Mouse (Mus musculus): ENCODE results near the gene Evc2.

The Evc2 gene

GRCm38 (mm10) chr5:37365751-37366150, 27.5 kb downstream of the Evc2 start:
- DNase-seq (ENCODE audit: low read depth, low spot score), result no peak

DNA sequence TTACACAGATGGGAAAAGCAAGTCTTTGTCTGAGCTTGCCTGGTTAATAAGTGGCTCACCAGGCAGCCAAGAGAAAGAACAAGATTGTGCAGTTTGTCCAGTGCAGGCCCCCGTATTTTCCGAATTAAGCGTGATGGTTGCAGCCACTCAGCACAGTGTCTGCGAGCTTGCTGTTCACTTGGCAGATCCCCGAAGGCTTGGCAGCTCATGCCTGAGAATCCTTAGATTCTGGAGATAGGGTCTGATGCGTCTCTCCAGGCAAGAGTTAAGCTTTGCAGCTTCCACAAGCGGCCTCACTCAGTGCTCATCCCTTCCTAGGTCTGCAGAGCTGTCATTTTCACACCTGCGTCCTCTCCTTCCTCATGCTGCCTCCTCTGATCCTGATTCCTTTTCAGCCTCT, 30.5 kb downstream of the Evc2 start:
- DNase-seq (ENCODE audit: low read depth, low spot score), result no peak

DNA sequence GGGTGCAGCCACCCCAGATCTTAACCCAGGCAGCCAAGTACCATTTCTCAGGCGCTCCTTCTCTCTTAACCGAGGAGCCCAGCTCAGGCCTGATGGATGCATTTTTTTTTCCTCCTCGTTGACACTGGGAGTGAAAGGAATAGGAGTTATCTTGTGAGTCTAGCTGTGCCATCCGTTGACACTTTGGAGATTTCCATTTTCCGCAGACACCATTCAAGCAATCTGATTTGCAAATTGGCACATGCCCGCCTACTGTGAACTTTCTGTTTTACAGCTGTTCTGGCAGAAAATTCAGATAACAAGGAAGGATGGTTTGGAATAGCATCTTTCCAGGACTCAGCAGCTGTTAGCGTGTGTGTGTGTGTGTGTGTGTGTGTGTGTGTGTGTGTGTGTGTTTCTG, 39.1 kb downstream of the Evc2 start:
- DNase-seq (ENCODE audit: low read depth, low spot score), result no peak

DNA sequence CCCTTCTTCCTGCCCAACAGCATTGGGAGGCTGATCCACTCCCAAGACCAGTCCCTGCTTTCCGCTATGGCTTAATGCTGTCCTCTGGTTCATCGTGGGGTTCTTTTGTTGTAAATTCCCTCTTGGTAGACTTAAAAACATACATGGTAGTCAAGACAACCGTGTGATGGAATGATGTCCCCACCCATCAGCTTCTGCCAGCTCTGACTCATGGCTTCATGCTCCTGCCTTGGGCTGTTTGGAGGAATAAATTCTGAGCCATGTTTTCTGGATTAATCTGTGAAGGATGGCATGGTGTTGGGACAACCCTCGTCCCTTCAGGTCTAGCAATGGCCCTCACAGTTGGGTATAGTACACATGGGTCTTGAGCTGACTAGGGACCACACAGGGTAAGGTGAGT, 42.3 kb downstream of the Evc2 start:
- DNase-seq (ENCODE audit: low read depth, low spot score), result no peak

- DNase-seq (ENCODE audit: low read depth, low spot score), result no peak
These were observed 45.3 kb downstream of the Evc2 start for GRCm38 (mm10) chr5:37383570-37383969.

DNA sequence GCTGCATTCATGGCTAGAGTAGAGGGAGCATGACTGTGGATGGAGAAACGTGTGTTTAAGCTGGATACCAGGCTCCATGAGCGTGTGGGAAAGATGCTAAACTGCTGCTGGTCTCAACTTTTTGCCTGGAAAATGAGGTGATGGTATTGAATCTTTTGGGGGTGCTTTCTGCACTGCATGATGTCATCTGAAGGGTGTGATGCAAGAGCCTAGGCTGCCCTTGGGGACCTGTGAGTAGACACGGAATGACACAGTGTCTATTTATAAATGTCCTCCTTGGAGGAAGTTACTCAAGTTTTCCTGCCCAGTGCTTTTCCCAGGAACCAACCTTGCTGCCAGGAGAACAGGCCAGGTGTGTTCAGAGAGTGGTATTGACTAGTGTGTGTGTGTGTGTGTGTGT, 50.3 kb downstream of the Evc2 start:
- no peak for DNase-seq (ENCODE audit: low read depth, low spot score)

GRCm38 (mm10) chr5:37389808-37390495, 51.7 kb downstream of the Evc2 start:
- DNase-seq (ENCODE audit: low read depth, low spot score), result no peak

- no peak for DNase-seq (ENCODE audit: low read depth, low spot score)
These were observed 52.6 kb downstream of the Evc2 start for GRCm38 (mm10) chr5:37390923-37391322.

GRCm38 (mm10) chr5:37391901-37392300, 53.6 kb downstream of the Evc2 start:
- DNase-seq (ENCODE audit: low read depth, low spot score), result no peak

DNA sequence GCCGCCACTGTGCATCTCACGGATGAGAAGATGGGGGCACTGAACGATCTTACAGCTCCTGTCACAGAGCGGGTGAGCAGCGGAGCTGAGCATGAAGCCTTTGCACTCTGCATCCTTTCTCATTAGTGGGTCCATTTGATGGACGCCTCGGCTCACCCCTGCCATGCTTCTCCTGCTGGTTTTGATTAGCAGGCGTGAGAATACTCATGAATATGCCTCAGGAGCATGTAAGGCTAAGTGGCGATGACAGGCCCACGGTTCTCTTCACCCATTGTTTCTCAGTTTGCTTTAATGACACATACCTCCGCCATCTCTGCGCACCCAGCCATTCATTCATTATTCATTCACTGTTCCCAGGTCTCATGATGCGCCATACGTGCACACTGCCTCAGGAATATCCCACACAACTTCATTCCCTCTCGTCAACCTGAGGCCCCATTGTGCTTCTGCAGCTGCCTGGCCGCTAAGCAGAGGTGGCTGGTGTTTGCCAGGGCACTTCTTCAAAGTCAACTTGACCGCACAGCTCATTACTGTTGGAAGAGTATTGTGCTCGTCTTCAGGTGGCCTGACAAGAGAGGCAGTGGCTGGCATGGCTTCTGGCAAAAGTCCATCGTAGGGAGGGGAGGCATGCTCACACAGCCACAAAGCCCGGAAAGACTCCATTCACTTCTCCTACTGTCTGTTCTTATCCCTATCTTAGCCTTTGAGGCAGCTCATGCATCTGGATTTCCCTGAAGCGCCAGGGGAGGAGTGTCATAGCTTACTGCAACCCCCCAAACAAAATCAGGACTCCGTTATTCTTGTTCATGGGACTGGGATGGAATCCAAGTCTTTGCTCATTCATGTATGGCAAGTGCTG, 57.1 kb downstream of the Evc2 start:
- no peak for DNase-seq (ENCODE audit: low read depth, low spot score)

GRCm38 (mm10) chr5:37419028-37419427, 80.7 kb downstream of the Evc2 start:
- DNase-seq (ENCODE audit: low read depth, low spot score), result peak; percentile 5

DNA sequence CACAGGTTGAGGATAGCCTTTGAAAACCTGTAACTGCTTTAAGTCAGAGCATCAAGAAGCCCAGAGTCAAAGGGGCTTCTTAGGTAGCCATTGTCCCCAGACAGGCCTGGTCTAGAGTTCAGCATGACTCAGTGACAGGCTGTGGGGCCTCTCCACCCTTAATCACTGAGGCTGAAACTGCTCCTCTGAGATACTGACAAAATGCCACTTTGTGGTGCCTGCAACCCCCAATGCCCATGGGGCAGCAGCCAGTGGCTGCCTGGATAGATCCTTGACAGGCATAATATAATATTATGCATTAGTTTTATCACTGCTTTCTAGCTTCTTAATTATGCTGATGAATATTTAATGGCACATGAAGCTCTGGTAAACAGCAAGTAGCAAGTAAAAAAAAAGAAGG, 88.9 kb downstream of the Evc2 start:
- no peak for DNase-seq (ENCODE audit: low read depth, low spot score)

DNA sequence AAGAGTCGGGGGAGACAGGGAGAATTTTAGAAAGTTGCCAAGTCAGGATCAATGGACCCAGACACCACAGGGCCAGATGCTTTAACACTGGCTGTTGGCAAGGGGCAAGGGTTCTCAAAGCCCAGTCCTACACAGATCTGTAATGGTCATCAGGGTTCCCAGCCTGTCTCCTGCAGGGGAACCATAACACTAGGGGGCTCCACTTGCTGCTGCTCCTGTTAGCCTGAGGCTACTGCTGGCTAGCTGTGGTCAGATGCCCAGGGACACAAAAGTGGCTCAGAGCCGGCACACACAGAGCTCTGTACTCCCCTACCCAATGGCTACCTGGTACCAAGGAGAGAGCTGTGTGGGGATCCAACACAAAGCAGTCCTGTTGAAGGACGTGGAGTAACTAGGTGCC, 97.1 kb downstream of the Evc2 start:
- DNase-seq (ENCODE audit: low read depth, low spot score), result no peak

DNA sequence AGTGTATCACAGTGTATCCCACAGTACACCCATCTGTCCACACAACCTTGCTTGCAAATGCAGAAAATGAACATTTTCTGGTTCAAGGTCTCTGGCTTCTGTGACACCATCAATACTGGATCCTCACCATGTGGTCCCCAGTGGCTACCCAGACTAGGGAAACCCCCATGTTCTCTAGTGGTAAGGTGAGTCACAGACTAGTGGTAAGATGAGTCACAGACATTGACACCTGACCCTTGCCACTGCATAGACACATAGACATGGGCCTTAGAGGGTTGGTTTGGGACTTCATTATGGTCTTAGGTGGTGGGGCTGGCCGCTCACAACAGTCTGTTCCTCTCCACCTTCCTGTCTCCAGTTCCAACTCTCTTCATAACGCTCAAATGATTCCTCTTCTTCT, 104.5 kb downstream of the Evc2 start:
- DNase-seq (ENCODE audit: low read depth, low spot score), result no peak

- no peak for DNase-seq (ENCODE audit: low read depth, low spot score)
These were observed 109.2 kb downstream of the Evc2 start for GRCm38 (mm10) chr5:37447546-37447945.

DNA sequence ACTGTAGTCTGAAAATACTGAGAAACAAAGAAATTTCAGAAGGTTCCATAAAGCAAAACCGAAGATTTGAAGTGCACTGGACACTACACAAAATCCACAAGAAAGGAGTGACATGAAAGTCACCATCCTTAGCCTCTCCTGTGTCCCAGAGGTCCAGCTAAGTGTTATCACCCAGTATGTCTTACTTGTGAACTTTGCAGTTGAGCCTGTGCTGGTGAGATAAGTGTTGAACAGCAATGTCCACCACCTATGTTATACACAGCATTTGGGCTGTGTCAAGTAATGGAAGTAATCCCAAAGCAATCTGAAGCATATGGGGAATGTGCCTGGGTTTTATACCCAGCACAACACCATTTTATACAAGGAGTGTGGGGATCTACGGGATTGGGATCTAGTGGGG, 118.3 kb downstream of the Evc2 start:
- no peak for DNase-seq (ENCODE audit: low read depth, low spot score)

DNA sequence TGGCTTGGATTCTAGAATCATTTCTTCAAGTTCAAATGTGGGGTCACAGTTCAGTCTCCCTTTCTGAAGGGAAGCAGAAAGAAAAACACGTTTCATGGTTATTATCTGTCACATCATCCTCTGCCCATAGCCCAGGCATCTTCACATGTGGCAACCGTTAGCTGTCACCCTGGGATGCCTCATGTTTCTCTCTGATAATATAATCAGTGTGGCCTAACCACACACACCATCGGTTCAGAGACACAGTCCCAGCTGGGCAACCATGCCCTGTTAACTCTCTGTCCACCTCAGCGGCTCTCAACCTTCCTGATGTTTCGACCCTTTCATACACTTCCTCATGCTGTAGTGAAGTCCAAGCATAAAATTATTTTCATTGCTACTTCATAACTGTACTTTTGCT, 118.9 kb downstream of the Evc2 start:
- DNase-seq (ENCODE audit: low read depth, low spot score), result no peak

- no peak for DNase-seq (ENCODE audit: low read depth, low spot score)
These were observed 119.5 kb downstream of the Evc2 start for GRCm38 (mm10) chr5:37457831-37458230.

GRCm38 (mm10) chr5:37458236-37458635, 119.9 kb downstream of the Evc2 start:
- DNase-seq (ENCODE audit: low read depth, low spot score), result no peak

- DNase-seq (ENCODE audit: low read depth, low spot score), result no peak
These were observed 127.2 kb downstream of the Evc2 start for GRCm38 (mm10) chr5:37465461-37465860.

- DNase-seq (ENCODE audit: low read depth, low spot score), result no peak
These were observed 129.3 kb downstream of the Evc2 start for GRCm38 (mm10) chr5:37467646-37468045.

- peak; percentile 12 for DNase-seq (ENCODE audit: low read depth, low spot score)
These were observed 130.7 kb downstream of the Evc2 start for GRCm38 (mm10) chr5:37469031-37469430.

- DNase-seq (ENCODE audit: low read depth, low spot score), result no peak
These were observed 133.3 kb downstream of the Evc2 start for GRCm38 (mm10) chr5:37471584-37471983.
